Mouse (Mus musculus) intestine, embryonic 15.5 days (tissue): ENCODE measurements at regions not wholly inside any gene's neighbourhood (a gene's known extent, or its start where the extent isn't known, plus 50 kb on each side); places are given as distances from the start of the nearest gene placed in this dataset.

Source experiments
- ATAC-seq: fragments of 200-750 bp; cut with Nextera tagmentation; 2 replicates; pipeline ENCODE4 v1.8.0; 2017; ENCODE audit warnings: moderate TSS enrichment, moderate library complexity
- H3K27ac ChIP-seq: fragments of 300-500 bp; sonication (generic); 2 replicates; pipeline ENCODE4 v1.5.1; 2015; ENCODE audit warnings: mild to moderate bottlenecking, inconsistent platforms
- H3K27me3 ChIP-seq: fragments of 300-500 bp; sonication (generic); replicated peaks from 2 replicates; pipeline ENCODE4 v1.6.1; 2015; ENCODE audit warnings: inconsistent platforms
- H3K36me3 ChIP-seq: fragments of 300-500 bp; sonication (generic); 2 replicates; pipeline ENCODE4 v1.6.1; 2015; ENCODE audit warnings: inconsistent platforms
- H3K4me1 ChIP-seq: fragments of 300-500 bp; sonication (generic); replicated peaks from 2 replicates; pipeline ENCODE4 v1.6.1; 2015; ENCODE audit warnings: inconsistent platforms
- H3K4me2 ChIP-seq: fragments of 300-500 bp; sonication (generic); replicated peaks from 2 replicates; pipeline ENCODE4 v1.6.1; 2015; ENCODE audit warnings: mild to moderate bottlenecking, inconsistent platforms
- H3K4me3 ChIP-seq: fragments of 300-500 bp; sonication (generic); replicated peaks from 2 replicates; pipeline ENCODE4 v1.5.1; 2015; ENCODE audit warnings: inconsistent platforms
- H3K9ac ChIP-seq: fragments of 300-500 bp; sonication (generic); 2 replicates; pipeline ENCODE4 v1.6.1; 2015; ENCODE audit warnings: inconsistent platforms
- H3K9me3 ChIP-seq: fragments of 300-500 bp; sonication (generic); 2 replicates; pipeline ENCODE4 v1.6.1; 2016; ENCODE audit warnings: inconsistent platforms
- WGBS: fragments of 180-500 bp; shearing (Covaris S2); methylation state at CpG from one replicate; pipeline ENCODE4 v1.1.7; 2015; 5-methylcytosine and 5-hydroxymethylcytosine counted together

GRCm38 (mm10) chr17:68143307-68143706 is 130.3 kb upstream of the L3mbtl4 start:
- 89% methylated on average over 7 of the region's 7 CpGs for WGBS

GRCm38 (mm10) chr17:68149237-68149792 is 124.3 kb upstream of the L3mbtl4 start:
- no peaks in the 10 kb centered on the region for H3K36me3 ChIP-seq
- ATAC-seq = no peak
- H3K4me3 ChIP-seq = no peak overlapping the region
- H3K4me2 ChIP-seq = no peak overlapping the region
- no peak overlapping the region for H3K9ac ChIP-seq
- H3K9me3 ChIP-seq = no peaks in the 10 kb centered on the region
- 92% methylated on average over 10 of the region's 10 CpGs for WGBS
- no peaks in the 10 kb centered on the region for H3K27me3 ChIP-seq
- H3K4me1 ChIP-seq = no peaks in the 10 kb centered on the region
- H3K27ac ChIP-seq = no peak overlapping the region

More at GRCm38 (mm10) chr17:68143307-68143706, 130.3 kb upstream of the L3mbtl4 start:
- Histone ChIP-seq H3K4me1 (no peaks in the 10 kb centered on the region), H3K9ac (no peak overlapping the region), H3K4me2 (no peak overlapping the region), H3K4me3 (no peak overlapping the region), H3K36me3 (no peaks in the 10 kb centered on the region), H3K9me3 (no peaks in the 10 kb centered on the region), H3K27ac (no peak overlapping the region), H3K27me3 (no peaks in the 10 kb centered on the region)
- ATAC-seq = no peak

- WGBS = 90% methylated on average over 11 of the region's 11 CpGs
- H3K27ac ChIP-seq = no peak overlapping the region
- H3K9ac ChIP-seq = no peak overlapping the region
- no peak for ATAC-seq
- no peak overlapping the region for H3K4me3 ChIP-seq
- H3K4me1 ChIP-seq = no peaks in the 10 kb centered on the region
- H3K4me2 ChIP-seq = no peak overlapping the region
- no peaks in the 10 kb centered on the region for H3K9me3 ChIP-seq
- no peaks in the 10 kb centered on the region for H3K27me3 ChIP-seq
- H3K36me3 ChIP-seq = no peaks in the 10 kb centered on the region
Observed at GRCm38 (mm10) chr17:68152438-68153120, 121.0 kb upstream of the L3mbtl4 start.

- Histone ChIP-seq H3K27me3 (no peaks in the 10 kb centered on the region), H3K4me1 (peaks cover 7% of the 10 kb centered on the region; the same call in 1 of the 2 replicates), H3K9ac (no peak overlapping the region), H3K27ac (no peak overlapping the region), H3K36me3 (no peaks in the 10 kb centered on the region), H3K4me2 (no peak overlapping the region), H3K9me3 (no peaks in the 10 kb centered on the region), H3K4me3 (no peak overlapping the region)
- 85% methylated on average over 4 of the region's 4 CpGs for whole genome bisulfite sequencing
- no peak for ATAC-seq
Observed at GRCm38 (mm10) chr17:68154879-68155278, 118.7 kb upstream of the L3mbtl4 start.

- Histone ChIP-seq H3K4me2 (no peak overlapping the region), H3K36me3 (no peaks in the 10 kb centered on the region), H3K9me3 (no peaks in the 10 kb centered on the region), H3K27ac (peak overlapping the region; percentile 74), H3K4me1 (peaks cover 7% of the 10 kb centered on the region; the same call in 1 of the 2 replicates), H3K9ac (no peak overlapping the region), H3K27me3 (no peaks in the 10 kb centered on the region), H3K4me3 (no peak overlapping the region)
- WGBS = 47% methylated on average over 13 of the region's 13 CpGs
- ATAC-seq = peak; percentile 84
Observed at GRCm38 (mm10) chr17:68158172-68158651, 115.4 kb upstream of the L3mbtl4 start.

GRCm38 (mm10) chr17:68161107-68161506 is 112.5 kb upstream of the L3mbtl4 start:
- Histone ChIP-seq H3K4me2 (no peak overlapping the region), H3K27ac (no peak overlapping the region), H3K4me1 (peaks cover 17% of the 10 kb centered on the region; the same call in 1 of the 2 replicates), H3K36me3 (no peaks in the 10 kb centered on the region), H3K27me3 (no peaks in the 10 kb centered on the region), H3K9me3 (no peaks in the 10 kb centered on the region), H3K9ac (no peak overlapping the region), H3K4me3 (no peak overlapping the region)
- 78% methylated on average over 2 of the region's 2 CpGs for WGBS
- no peak for ATAC-seq

- Histone ChIP-seq H3K9ac (no peak overlapping the region), H3K27ac (no peak overlapping the region), H3K4me1 (peaks cover 11% of the 10 kb centered on the region; the same call in 1 of the 2 replicates), H3K9me3 (no peaks in the 10 kb centered on the region), H3K36me3 (no peaks in the 10 kb centered on the region), H3K4me3 (no peak overlapping the region), H3K27me3 (no peaks in the 10 kb centered on the region), H3K4me2 (no peak overlapping the region)
- 62% methylated on average over 4 of the region's 4 CpGs for WGBS
- no peak for ATAC-seq
Observed at GRCm38 (mm10) chr17:68163545-68163944, 110.1 kb upstream of the L3mbtl4 start.

- no peak overlapping the region for H3K9ac ChIP-seq
- 80% methylated on average over 2 of the region's 2 CpGs for WGBS
- no peak for ATAC-seq
Observed at GRCm38 (mm10) chr17:68164666-68165065, 108.9 kb upstream of the L3mbtl4 start.

GRCm38 (mm10) chr17:68165171-68165825 is 108.3 kb upstream of the L3mbtl4 start:
- no peak overlapping the region for H3K4me3 ChIP-seq
- H3K36me3 ChIP-seq = no peaks in the 10 kb centered on the region
- peak; percentile 68 for ATAC-seq
- no peak overlapping the region; the same call in 1 of the 2 replicates for H3K4me2 ChIP-seq
- no peaks in the 10 kb centered on the region for H3K9me3 ChIP-seq
- H3K4me1 ChIP-seq = peaks cover 10% of the 10 kb centered on the region; the same call in 1 of the 2 replicates
- 34% methylated on average over 15 of the region's 15 CpGs for WGBS
- peak overlapping the region; percentile 10; the same call in 1 of the 2 replicates for H3K27ac ChIP-seq
- H3K27me3 ChIP-seq = no peaks in the 10 kb centered on the region
- H3K9ac ChIP-seq = no peak overlapping the region

More at GRCm38 (mm10) chr17:68164666-68165065, 108.9 kb upstream of the L3mbtl4 start:
- H3K4me1 ChIP-seq = peaks cover 10% of the 10 kb centered on the region; the same call in 1 of the 2 replicates
- H3K9me3 ChIP-seq = no peaks in the 10 kb centered on the region
- H3K27me3 ChIP-seq = no peaks in the 10 kb centered on the region
- H3K4me3 ChIP-seq = no peak overlapping the region
- H3K36me3 ChIP-seq = no peaks in the 10 kb centered on the region
- H3K4me2 ChIP-seq = no peak overlapping the region
- peak overlapping the region; percentile 10; the same call in 1 of the 2 replicates for H3K27ac ChIP-seq

- Histone ChIP-seq H3K9ac (no peak overlapping the region), H3K36me3 (no peaks in the 10 kb centered on the region), H3K4me3 (no peak overlapping the region), H3K4me1 (peaks cover 10% of the 10 kb centered on the region; the same call in 1 of the 2 replicates), H3K9me3 (no peaks in the 10 kb centered on the region), H3K27ac (no peak overlapping the region; the same call in 1 of the 2 replicates), H3K27me3 (no peaks in the 10 kb centered on the region), H3K4me2 (no peak overlapping the region)
- ATAC-seq = 0 out of 2 replicates have a peak, but pooled peaks have one; percentile 45
- WGBS = 71% methylated on average over 4 of the region's 4 CpGs
Observed at GRCm38 (mm10) chr17:68166397-68166796, 107.2 kb upstream of the L3mbtl4 start.

- Histone ChIP-seq H3K9ac (no peak overlapping the region), H3K27me3 (no peaks in the 10 kb centered on the region), H3K4me3 (no peak overlapping the region), H3K4me1 (no peaks in the 10 kb centered on the region), H3K4me2 (no peak overlapping the region), H3K9me3 (no peaks in the 10 kb centered on the region), H3K36me3 (no peaks in the 10 kb centered on the region), H3K27ac (no peak overlapping the region)
- 90% methylated on average over 7 of the region's 7 CpGs for WGBS
- no peak for ATAC-seq
Observed at GRCm38 (mm10) chr17:68172838-68173237, 100.8 kb upstream of the L3mbtl4 start.

GRCm38 (mm10) chr17:68176611-68177165 is 96.9 kb upstream of the L3mbtl4 start:
- ATAC-seq = no peak
- no peak overlapping the region for H3K4me2 ChIP-seq
- H3K27me3 ChIP-seq = no peaks in the 10 kb centered on the region
- WGBS = 64% methylated on average over 9 of the region's 9 CpGs
- no peaks in the 10 kb centered on the region for H3K9me3 ChIP-seq
- no peaks in the 10 kb centered on the region for H3K4me1 ChIP-seq
- H3K27ac ChIP-seq = no peak overlapping the region
- H3K4me3 ChIP-seq = no peak overlapping the region
- H3K9ac ChIP-seq = no peak overlapping the region
- H3K36me3 ChIP-seq = no peaks in the 10 kb centered on the region
